Mouse (Mus musculus) left cerebral cortex, adult 8-10 months (tissue): ENCODE results near the gene Wfdc5. TPM values are rescaled to one million over a fixed set of nuclear protein-coding genes. Genes with fewer than 3 reads are reported as not detected.
"Not testable (repeated sequence)": the region's sequence is repeated elsewhere in the genome, so short reads cannot be mapped to it uniquely, and the experiment has no call there.

Experiments used
- DNase-seq, 2 experiments: peaks; one replicate each; pipeline ENCODE4 v3.0.0; 2022; ENCODE audit warnings: low spot score in 2 of 2
- total RNA-seq, 4 experiments: library from RNA; stranded (reverse); gene quantifications; 2 replicates each; pipeline ENCODE4 v1.2.4; 2022

Wfdc5 gene
- not detected for total RNA-seq

- no peak for DNase-seq
Measured at GRCm38 (mm10) chr2:164182692-164183255, at the start of gene Wfdc5. Gene Wfdc5 (minus strand): TSS chr2:164182742.

GRCm38 (mm10) chr2:164228361-164229070 lies 46.0 kb upstream of the Wfdc5 start:
- no peak for DNase-seq

GRCm38 (mm10) chr2:164221522-164221921 lies 39.0 kb upstream of the Wfdc5 start, which contains the start of gene Wfdc15b:
Gene Wfdc15b (minus strand): TSS chr2:164221660.
- DNase-seq = no peak

GRCm38 (mm10) chr2:164219295-164219694 lies 36.8 kb upstream of the Wfdc5 start:
- DNase-seq = no peak

GRCm38 (mm10) chr2:164212711-164213110 lies 30.2 kb upstream of the Wfdc5 start:
- DNase-seq = peak in 1 of 2 experiments; percentile 20

GRCm38 (mm10) chr2:164210892-164211291 lies 28.4 kb upstream of the Wfdc5 start:
- no peak for DNase-seq

GRCm38 (mm10) chr2:164206676-164207075 lies 24.1 kb upstream of the Wfdc5 start:
- no peak for DNase-seq

GRCm38 (mm10) chr2:164206011-164206410 lies 23.5 kb upstream of the Wfdc5 start:
- not testable (repeated sequence) for DNase-seq

GRCm38 (mm10) chr2:164199626-164200327 lies 17.2 kb upstream of the Wfdc5 start, which contains the start of gene Wfdc15a:
Gene Wfdc15a (minus strand): TSS chr2:164200130.
- no peak for DNase-seq

GRCm38 (mm10) chr2:164196700-164196990 lies 14.1 kb upstream of the Wfdc5 start:
- no peak for DNase-seq

GRCm38 (mm10) chr2:164195971-164196699 lies 13.6 kb upstream of the Wfdc5 start:
- no peak for DNase-seq

GRCm38 (mm10) chr2:164194959-164195630 lies 12.6 kb upstream of the Wfdc5 start:
- no peak for DNase-seq

- no peak for DNase-seq
Measured at GRCm38 (mm10) chr2:164192279-164192678, 9.7 kb upstream of the Wfdc5 start.

- DNase-seq = no peak
Measured at GRCm38 (mm10) chr2:164190576-164190975, 8.0 kb upstream of the Wfdc5 start, which contains the start of gene Wfdc12. Gene Wfdc12 (minus strand): TSS chr2:164190608.

- DNase-seq = no peak
Measured at GRCm38 (mm10) chr2:164188722-164189121, 6.2 kb upstream of the Wfdc5 start.

GRCm38 (mm10) chr2:164184145-164184719 lies 1.7 kb upstream of the Wfdc5 start:
- no peak for DNase-seq

GRCm38 (mm10) chr2:164183340-164183739 lies 798 bp upstream of the Wfdc5 start:
- no peak for DNase-seq

GRCm38 (mm10) chr2:164180770-164181169 lies 1.8 kb downstream of the Wfdc5 start:
- no peak for DNase-seq

GRCm38 (mm10) chr2:164180124-164180523 lies 2.4 kb downstream of the Wfdc5 start:
- DNase-seq = no peak

GRCm38 (mm10) chr2:164177831-164178230 lies 4.7 kb downstream of the Wfdc5 start:
- no peak for DNase-seq

GRCm38 (mm10) chr2:164175850-164176249 lies 6.7 kb downstream of the Wfdc5 start:
- DNase-seq = no peak
